Mouse (Mus musculus) hindbrain, embryonic 14.5 days (tissue): ENCODE measurements at regions not wholly inside any gene's neighbourhood (a gene's known extent, or its start where the extent isn't known, plus 50 kb on each side); places are given as distances from the start of the nearest gene placed in this dataset.

Source experiments
- ATAC-seq: fragments of 200-750 bp; cut with Nextera tagmentation; 2 replicates; pipeline ENCODE4 v1.8.0; 2017; ENCODE audit warnings: moderate number of reproducible peaks, mild to moderate bottlenecking, moderate TSS enrichment, moderate library complexity; ENCODE audit not compliant: low FRiP score
- DNase-seq: peaks from one replicate; pipeline ENCODE4 v3.0.0-alpha.2; 2015; ENCODE audit warnings: low spot score
- H3K27ac ChIP-seq: fragments of 300-500 bp; sonication (generic); 2 replicates; pipeline ENCODE4 v1.5.1; 2014; ENCODE audit warnings: mild to moderate bottlenecking, moderate library complexity
- H3K27me3 ChIP-seq: fragments of 300-500 bp; sonication (generic); 2 replicates; pipeline ENCODE4 v1.6.1; 2014; ENCODE audit warnings: mild to moderate bottlenecking, low read length, mixed read lengths; ENCODE audit not compliant: control insufficient read depth, insufficient read depth
- H3K36me3 ChIP-seq: fragments of 300-500 bp; sonication (generic); replicated peaks from 2 replicates; pipeline ENCODE4 v1.6.1; 2014; ENCODE audit not compliant: control insufficient read depth, insufficient read depth
- H3K4me1 ChIP-seq: fragments of 300-500 bp; sonication (generic); replicated peaks from 2 replicates; pipeline ENCODE4 v1.6.1; 2014; ENCODE audit warnings: antibody characterized with exemption, low read length, mixed read lengths; ENCODE audit not compliant: control insufficient read depth, insufficient read depth
- H3K4me2 ChIP-seq: fragments of 300-500 bp; sonication (generic); replicated peaks from 2 replicates; pipeline ENCODE4 v1.6.1; 2014; ENCODE audit warnings: mild to moderate bottlenecking, moderate library complexity
- H3K4me3 ChIP-seq: fragments of 300-500 bp; sonication (generic); replicated peaks from 2 replicates; pipeline ENCODE4 v1.5.1; 2014; ENCODE audit warnings: mild to moderate bottlenecking, low read length
- H3K9ac ChIP-seq: fragments of 300-500 bp; sonication (generic); 2 replicates; pipeline ENCODE4 v1.6.1; 2014
- H3K9me3 ChIP-seq: fragments of 300-500 bp; sonication (generic); 2 replicates; pipeline ENCODE4 v1.6.1; 2016; ENCODE audit warnings: low read length; ENCODE audit not compliant: control insufficient read depth
- WGBS: fragments of 180-500 bp; shearing (Covaris S2); extraction: QIAGEN DNeasy Blood & Tissue Kit; methylation state at CpG from one replicate; pipeline ENCODE4 v1.1.7; 2014; 5-methylcytosine and 5-hydroxymethylcytosine counted together

DNA sequence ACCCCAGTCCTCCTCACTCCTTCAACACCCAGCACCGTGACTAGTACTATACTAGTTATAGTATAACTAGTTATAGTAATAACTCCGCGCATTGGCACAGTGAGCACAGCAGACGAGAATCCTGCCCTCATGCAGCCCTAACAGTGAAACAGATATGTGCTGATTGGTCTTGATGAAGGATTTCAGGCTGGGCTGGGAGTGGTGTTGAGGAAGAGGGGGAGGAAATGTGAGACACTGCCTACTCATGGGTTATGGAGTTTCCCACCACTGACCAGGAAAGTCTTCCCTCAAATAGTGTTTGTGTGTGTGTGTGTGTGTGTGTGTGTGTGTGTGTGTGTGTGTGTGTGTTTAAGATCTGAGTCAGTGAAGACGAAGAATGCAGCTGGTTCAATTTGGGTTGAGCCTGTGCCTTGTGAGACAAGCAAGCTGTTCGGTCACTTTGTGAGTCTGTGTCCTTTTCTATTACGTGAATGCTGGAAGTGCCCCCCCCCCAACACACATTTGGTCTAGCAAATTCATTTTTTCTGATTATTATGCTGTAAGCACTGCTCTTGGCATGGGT, 185.9 kb upstream of the Kit start:
- H3K4me1 ChIP-seq: no peaks in the 10 kb centered on the region
- no peak for DNase-seq
- ATAC-seq: no peak
- H3K9me3 ChIP-seq: no peaks in the 10 kb centered on the region
- WGBS: 94% methylated on average over 7 of the region's 7 CpGs
- no peak overlapping the region for H3K9ac ChIP-seq
- H3K36me3 ChIP-seq: no peaks in the 10 kb centered on the region
- H3K4me2 ChIP-seq: no peak overlapping the region
- H3K27ac ChIP-seq: no peak overlapping the region
- no peak overlapping the region for H3K4me3 ChIP-seq
- no peaks in the 10 kb centered on the region for H3K27me3 ChIP-seq

GRCm38 (mm10) chr5:75389433-75389971, 185.2 kb upstream of the Kit start:
- no peak for DNase-seq
- no peak overlapping the region for H3K9ac ChIP-seq
- ATAC-seq: no peak
- H3K4me1 ChIP-seq: no peaks in the 10 kb centered on the region
- H3K4me3 ChIP-seq: no peak overlapping the region
- no peaks in the 10 kb centered on the region for H3K9me3 ChIP-seq
- no peaks in the 10 kb centered on the region for H3K27me3 ChIP-seq
- H3K36me3 ChIP-seq: no peaks in the 10 kb centered on the region
- WGBS: 66% methylated on average over 7 of the region's 7 CpGs
- no peak overlapping the region for H3K4me2 ChIP-seq
- H3K27ac ChIP-seq: no peak overlapping the region

DNA sequence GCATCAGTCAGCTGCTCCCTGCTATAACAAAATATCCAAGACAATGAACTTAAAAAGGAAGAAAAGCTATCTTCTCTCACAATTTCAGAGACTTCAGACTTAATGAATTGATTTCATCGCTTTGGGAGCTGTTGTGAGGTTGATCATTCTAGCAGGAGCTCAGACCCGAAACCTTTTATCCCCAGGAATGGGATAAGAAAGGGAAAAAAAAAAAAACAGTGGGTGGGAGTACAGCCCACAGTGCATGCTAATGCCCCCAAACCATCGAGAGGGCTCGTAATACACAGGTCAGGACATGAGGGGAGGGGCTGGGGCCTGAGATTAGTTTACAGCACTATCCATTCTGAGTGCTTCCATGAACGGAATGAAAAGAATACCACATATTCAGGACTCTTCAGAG, 175.9 kb upstream of the Kit start:
- Histone ChIP-seq H3K27me3 (no peaks in the 10 kb centered on the region), H3K4me1 (peaks cover 3% of the 10 kb centered on the region; the same call in 1 of the 2 replicates), H3K9ac (no peak overlapping the region), H3K4me3 (no peak overlapping the region), H3K27ac (no peak overlapping the region), H3K9me3 (no peaks in the 10 kb centered on the region), H3K4me2 (no peak overlapping the region), H3K36me3 (no peaks in the 10 kb centered on the region)
- DNase-seq (no peak), ATAC-seq (no peak)
- WGBS: 74% methylated on average over 5 of the region's 5 CpGs

DNA sequence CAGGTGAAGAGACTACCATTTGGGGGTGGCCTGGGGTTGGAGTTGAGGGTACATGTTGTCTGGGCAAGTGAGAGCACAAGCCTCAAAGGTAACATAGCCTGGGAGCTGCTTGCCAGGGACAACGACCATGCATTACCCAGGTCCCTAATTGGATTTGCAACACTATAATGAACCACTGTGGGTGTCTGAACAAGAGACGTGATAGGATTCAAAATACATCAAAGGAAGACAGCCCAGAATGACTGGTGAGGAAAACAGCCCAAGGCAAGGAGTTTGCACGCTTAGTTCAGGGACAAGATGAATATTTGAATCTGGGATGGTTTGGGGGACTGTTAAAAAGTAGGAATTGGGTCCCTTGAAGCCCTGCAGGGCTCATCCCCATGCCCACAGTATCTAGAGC, 173.0 kb upstream of the Kit start:
- Histone ChIP-seq H3K27ac (no peak overlapping the region), H3K36me3 (no peaks in the 10 kb centered on the region), H3K9ac (no peak overlapping the region), H3K4me3 (no peak overlapping the region), H3K27me3 (no peaks in the 10 kb centered on the region), H3K4me1 (peaks cover 14% of the 10 kb centered on the region; the same call in 1 of the 2 replicates), H3K4me2 (no peak overlapping the region), H3K9me3 (no peaks in the 10 kb centered on the region)
- WGBS: 35% methylated on average over 3 of the region's 3 CpGs
- DNase-seq (no peak), ATAC-seq (no peak)

DNA sequence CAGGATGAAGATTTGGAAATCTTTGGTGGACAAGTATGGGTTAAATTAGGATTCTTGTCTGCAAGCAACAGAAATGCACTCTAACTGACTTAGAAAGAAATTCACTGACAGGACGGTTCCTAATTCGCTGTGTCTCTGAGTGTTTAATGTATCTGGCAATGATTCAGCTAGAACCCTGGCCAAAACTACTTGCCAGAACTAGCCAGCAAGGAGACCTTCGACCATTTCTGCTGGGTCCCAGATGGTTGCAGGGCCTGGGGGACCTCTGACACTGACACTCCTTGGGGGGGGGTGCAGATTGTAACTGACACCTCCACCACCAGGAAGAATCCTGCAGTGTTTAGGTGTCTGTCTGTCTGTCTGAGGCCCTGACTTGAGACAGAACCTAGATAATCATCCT, 172.1 kb upstream of the Kit start:
- no peak for ATAC-seq
- DNase-seq: no peak
- Histone ChIP-seq H3K9ac (no peak overlapping the region), H3K4me1 (peaks cover 15% of the 10 kb centered on the region; the same call in 1 of the 2 replicates), H3K9me3 (no peaks in the 10 kb centered on the region), H3K27me3 (no peaks in the 10 kb centered on the region), H3K36me3 (no peaks in the 10 kb centered on the region), H3K4me3 (no peak overlapping the region), H3K27ac (no peak overlapping the region), H3K4me2 (no peak overlapping the region)
- WGBS: 61% methylated on average over 3 of the region's 3 CpGs

GRCm38 (mm10) chr5:75403531-75403930, 171.2 kb upstream of the Kit start:
- Histone ChIP-seq H3K36me3 (no peaks in the 10 kb centered on the region), H3K27ac (no peak overlapping the region), H3K4me1 (peaks cover 16% of the 10 kb centered on the region; the same call in 1 of the 2 replicates), H3K4me3 (no peak overlapping the region), H3K9me3 (no peaks in the 10 kb centered on the region), H3K9ac (no peak overlapping the region), H3K27me3 (no peaks in the 10 kb centered on the region), H3K4me2 (no peak overlapping the region)
- DNase-seq (no peak), ATAC-seq (no peak)
- 88% methylated on average over 5 of the region's 5 CpGs for WGBS

- DNase-seq (no peak), ATAC-seq (no peak)
- H3K36me3 ChIP-seq: no peaks in the 10 kb centered on the region
- no peak overlapping the region for H3K4me3 ChIP-seq
- no peak overlapping the region for H3K9ac ChIP-seq
- H3K27ac ChIP-seq: no peak overlapping the region
- H3K9me3 ChIP-seq: no peaks in the 10 kb centered on the region
- no peak overlapping the region for H3K4me2 ChIP-seq
- peaks cover 16% of the 10 kb centered on the region; the same call in 1 of the 2 replicates for H3K4me1 ChIP-seq
- 46% methylated on average over 9 of the region's 9 CpGs for WGBS
- no peaks in the 10 kb centered on the region for H3K27me3 ChIP-seq
These were observed 170.0 kb upstream of the Kit start for GRCm38 (mm10) chr5:75404601-75405285.

DNA sequence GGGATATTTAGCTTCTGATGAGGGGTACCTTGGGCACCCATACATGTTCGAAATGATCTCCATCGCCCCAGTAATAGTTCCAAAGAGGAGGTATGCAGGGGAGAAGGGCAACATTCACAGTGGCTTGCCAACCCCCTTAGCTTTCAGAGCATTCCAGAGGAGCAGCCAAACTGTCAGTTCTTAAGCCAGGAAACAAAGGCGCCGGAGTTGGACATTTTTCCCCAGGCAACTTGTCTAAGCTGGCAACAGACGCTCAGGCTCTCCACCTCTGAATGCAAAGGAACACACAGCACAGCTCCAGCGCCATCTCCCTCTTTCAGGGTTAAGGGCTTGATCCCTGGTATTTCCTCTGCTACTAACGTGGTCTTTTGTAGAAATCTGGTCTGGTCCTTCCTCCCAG, 169.2 kb upstream of the Kit start:
- H3K9me3 ChIP-seq: no peaks in the 10 kb centered on the region
- no peak overlapping the region for H3K4me3 ChIP-seq
- ATAC-seq (no peak), DNase-seq (peak; percentile 48)
- 42% methylated on average over 7 of the region's 7 CpGs for WGBS
- no peaks in the 10 kb centered on the region for H3K36me3 ChIP-seq
- 0 out of 2 replicates have a peak overlapping the region, but pooled peaks have one; percentile 7 for H3K27ac ChIP-seq
- H3K4me2 ChIP-seq: no peak overlapping the region
- H3K27me3 ChIP-seq: no peaks in the 10 kb centered on the region
- H3K4me1 ChIP-seq: peaks cover 19% of the 10 kb centered on the region; the same call in 1 of the 2 replicates
- no peak overlapping the region for H3K9ac ChIP-seq

GRCm38 (mm10) chr5:75407686-75408085, 167.0 kb upstream of the Kit start:
- Histone ChIP-seq H3K9me3 (no peaks in the 10 kb centered on the region), H3K4me1 (0 out of 2 replicates have a peak, but pooled peaks cover 16% of the 10 kb centered on the region), H3K36me3 (no peaks in the 10 kb centered on the region), H3K4me3 (no peak overlapping the region), H3K27me3 (no peaks in the 10 kb centered on the region), H3K27ac (no peak overlapping the region), H3K4me2 (no peak overlapping the region), H3K9ac (no peak overlapping the region)
- ATAC-seq (no peak), DNase-seq (no peak)
- WGBS: 65% methylated on average over 10 of the region's 10 CpGs
